Mouse (Mus musculus) megakaryocyte, embryonic 14.5 days (primary cell): Measurements from ENCODE around the gene Slc29a4.

Experiments used
- FLI1 ChIP-seq: IDR thresholded peaks from 2 replicates; pipeline ENCODE4 v1.6.1; 2012; ENCODE audit warnings: low read length, inconsistent platforms, mixed read lengths
- GATA1 ChIP-seq: IDR thresholded peaks from 3 replicates; pipeline ENCODE4 v1.6.1; 2012; ENCODE audit warnings: mixed read lengths, low read length, inconsistent platforms, borderline replicate concordance

DNA sequence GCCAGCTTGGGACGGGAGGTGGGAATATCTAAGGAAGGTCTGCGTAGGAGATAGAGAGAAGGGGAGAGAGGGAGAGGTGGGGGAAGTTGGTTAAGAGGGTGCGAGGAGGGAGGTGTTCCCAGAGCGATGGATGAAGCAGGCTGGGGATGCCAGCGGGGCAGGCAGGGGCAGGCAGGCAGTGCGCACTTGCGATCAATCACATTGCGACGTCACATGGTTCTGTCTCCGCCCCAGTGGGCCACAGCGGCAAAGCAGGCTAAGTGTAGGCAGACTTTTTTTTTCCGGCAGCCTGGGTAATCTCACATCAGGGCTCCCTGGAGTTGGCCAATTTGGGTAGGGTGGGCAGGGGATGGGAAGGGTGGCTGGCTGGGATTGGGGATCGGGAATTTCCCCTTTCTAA, 59.9 kb downstream of the Slc29a4 start:
- no peak for TF ChIP-seq GATA1
- no peak for TF ChIP-seq FLI1
